Mouse (Mus musculus): ENCODE data around the gene Bbs9. TPM values are rescaled to one million over a fixed set of nuclear protein-coding genes. Genes with fewer than 3 reads are reported as not detected.

Bbs9 gene
- polyA plus RNA-seq, 1 experiment: 3.3 TPM

- no peaks in the 10 kb centered on the region for H3K27me3 ChIP-seq (ENCODE audit: control insufficient read depth, insufficient read depth, insufficient read length)
Observed at GRCm38 (mm10) chr9:22497021-22497767, 21.7 kb downstream of the Bbs9 start.

GRCm38 (mm10) chr9:22502972-22503371, 27.5 kb downstream of the Bbs9 start:
- H3K36me3 ChIP-seq (ENCODE audit: control insufficient read depth, insufficient read depth): no peaks in the 10 kb centered on the region
- TF ChIP-seq USF1 (IDR thresholded peaks at IDR 0.05; ENCODE audit: low read depth) (no peak), MYOG (IDR thresholded peaks at IDR 0.05; ENCODE audit: control insufficient read depth, extremely low read depth, insufficient read length) (no peak), CEBPB (IDR thresholded peaks at IDR 0.05; ENCODE audit: low read depth) (no peak), MYOD1 (IDR thresholded peaks at IDR 0.05; ENCODE audit: control insufficient read depth, insufficient read length, low read depth) (no peak), FOSL1 (IDR thresholded peaks at IDR 0.05; ENCODE audit: insufficient read depth, low read length, poor library complexity, severe bottlenecking) (no peak), MAX (IDR thresholded peaks at IDR 0.05) (no peak), CTCF (IDR thresholded peaks at IDR 0.05; ENCODE audit: control insufficient read depth, insufficient read depth, insufficient read length) (no peak)
- H3ac ChIP-seq (ENCODE audit: control insufficient read depth, insufficient read length, low read depth): no peak overlapping the region
- H3K4me3 ChIP-seq (ENCODE audit: insufficient read depth, poor library complexity, severe bottlenecking): no peak overlapping the region
- no peaks in the 10 kb centered on the region for H3K27me3 ChIP-seq (ENCODE audit: control insufficient read depth, insufficient read depth, insufficient read length)
- H3K79me3 ChIP-seq (ENCODE audit: low read depth): no peaks in the 10 kb centered on the region
- H3K79me2 ChIP-seq (ENCODE audit: control insufficient read depth, insufficient read depth): no peaks in the 10 kb centered on the region

More at GRCm38 (mm10) chr9:22497021-22497767, 21.7 kb downstream of the Bbs9 start:
- Histone ChIP-seq H3ac (ENCODE audit: control insufficient read depth, insufficient read length, low read depth) (no peak overlapping the region), H3K36me3 (ENCODE audit: control insufficient read depth, insufficient read depth) (no peaks in the 10 kb centered on the region), H3K79me3 (ENCODE audit: low read depth) (no peaks in the 10 kb centered on the region), H3K79me2 (ENCODE audit: control insufficient read depth, insufficient read depth) (no peaks in the 10 kb centered on the region), H3K4me3 (ENCODE audit: insufficient read depth, poor library complexity, severe bottlenecking) (no peak overlapping the region)
- TF ChIP-seq CEBPB (IDR thresholded peaks at IDR 0.05; ENCODE audit: low read depth) (no peak), MYOD1 (IDR thresholded peaks at IDR 0.05; ENCODE audit: control insufficient read depth, insufficient read length, low read depth) (no peak), MAX (IDR thresholded peaks at IDR 0.05) (no peak), CTCF (IDR thresholded peaks at IDR 0.05; ENCODE audit: control insufficient read depth, insufficient read depth, insufficient read length) (no peak), USF1 (IDR thresholded peaks at IDR 0.05; ENCODE audit: low read depth) (no peak), MYOG (IDR thresholded peaks at IDR 0.05; ENCODE audit: control insufficient read depth, extremely low read depth, insufficient read length) (no peak), FOSL1 (IDR thresholded peaks at IDR 0.05; ENCODE audit: insufficient read depth, low read length, poor library complexity, severe bottlenecking) (no peak)

- no peak overlapping the region for H3K4me3 ChIP-seq (ENCODE audit: insufficient read depth, poor library complexity, severe bottlenecking)
- H3K79me2 ChIP-seq (ENCODE audit: control insufficient read depth, insufficient read depth): no peaks in the 10 kb centered on the region
- no peaks in the 10 kb centered on the region for H3K79me3 ChIP-seq (ENCODE audit: low read depth)
- no peak overlapping the region for H3ac ChIP-seq (ENCODE audit: control insufficient read depth, insufficient read length, low read depth)
- H3K27me3 ChIP-seq (ENCODE audit: control insufficient read depth, insufficient read depth, insufficient read length): no peaks in the 10 kb centered on the region
- TF ChIP-seq MYOD1 (IDR thresholded peaks at IDR 0.05; ENCODE audit: control insufficient read depth, insufficient read length, low read depth) (no peak), USF1 (IDR thresholded peaks at IDR 0.05; ENCODE audit: low read depth) (no peak), FOSL1 (IDR thresholded peaks at IDR 0.05; ENCODE audit: insufficient read depth, low read length, poor library complexity, severe bottlenecking) (no peak), CTCF (IDR thresholded peaks at IDR 0.05; ENCODE audit: control insufficient read depth, insufficient read depth, insufficient read length) (no peak), CEBPB (IDR thresholded peaks at IDR 0.05; ENCODE audit: low read depth) (no peak)
- no peaks in the 10 kb centered on the region for H3K36me3 ChIP-seq (ENCODE audit: control insufficient read depth, insufficient read depth)
Observed at GRCm38 (mm10) chr9:22503581-22503980, 28.1 kb downstream of the Bbs9 start.

DNA sequence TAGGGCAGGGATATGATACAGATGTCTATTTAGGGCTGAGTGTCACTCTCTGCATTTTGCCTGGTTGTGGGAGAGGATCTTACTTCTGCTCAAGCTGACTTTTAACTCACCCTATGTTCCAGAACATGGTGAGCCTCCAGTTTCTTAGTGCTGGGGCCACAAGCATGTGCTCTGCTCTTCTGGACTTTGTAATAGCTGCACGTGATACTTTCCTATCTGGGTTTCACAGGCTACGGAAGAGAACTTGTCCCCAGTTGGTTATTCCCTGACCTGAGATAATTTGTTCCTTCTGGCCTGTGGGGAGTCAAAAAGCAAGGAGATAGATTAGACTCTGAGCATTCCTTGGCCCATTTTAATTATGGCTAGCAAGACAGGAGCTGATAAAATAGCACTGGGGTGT, 30.1 kb downstream of the Bbs9 start:
- Histone ChIP-seq H3K79me3 (ENCODE audit: low read depth) (no peaks in the 10 kb centered on the region), H3K79me2 (ENCODE audit: control insufficient read depth, insufficient read depth) (no peaks in the 10 kb centered on the region), H3ac (ENCODE audit: control insufficient read depth, insufficient read length, low read depth) (no peak overlapping the region), H3K4me3 (ENCODE audit: insufficient read depth, poor library complexity, severe bottlenecking) (no peak overlapping the region), H3K36me3 (ENCODE audit: control insufficient read depth, insufficient read depth) (no peaks in the 10 kb centered on the region), H3K27me3 (ENCODE audit: control insufficient read depth, insufficient read depth, insufficient read length) (no peaks in the 10 kb centered on the region)
- TF ChIP-seq MYOG (IDR thresholded peaks at IDR 0.05; ENCODE audit: control insufficient read depth, extremely low read depth, insufficient read length): no peak
- no peak for TF ChIP-seq FOSL1 (IDR thresholded peaks at IDR 0.05; ENCODE audit: insufficient read depth, low read length, poor library complexity, severe bottlenecking)
- no peak for TF ChIP-seq USF1 (IDR thresholded peaks at IDR 0.05; ENCODE audit: low read depth)

GRCm38 (mm10) chr9:22515076-22515475, 39.6 kb downstream of the Bbs9 start:
- no peaks in the 10 kb centered on the region for H3K79me2 ChIP-seq (ENCODE audit: control insufficient read depth, insufficient read depth)
- H3K4me3 ChIP-seq (ENCODE audit: insufficient read depth, poor library complexity, severe bottlenecking): no peak overlapping the region
- H3K36me3 ChIP-seq (ENCODE audit: control insufficient read depth, insufficient read depth): no peaks in the 10 kb centered on the region
- no peaks in the 10 kb centered on the region for H3K79me3 ChIP-seq (ENCODE audit: low read depth)
- no peaks in the 10 kb centered on the region for H3K27me3 ChIP-seq (ENCODE audit: control insufficient read depth, insufficient read depth, insufficient read length)
- TF ChIP-seq MYOD1 (IDR thresholded peaks at IDR 0.05; ENCODE audit: control insufficient read depth, insufficient read length, low read depth): no peak
- TF ChIP-seq MYOG (IDR thresholded peaks at IDR 0.05; ENCODE audit: control insufficient read depth, extremely low read depth, insufficient read length): no peak
- no peak for TF ChIP-seq FOSL1 (IDR thresholded peaks at IDR 0.05; ENCODE audit: insufficient read depth, low read length, poor library complexity, severe bottlenecking)
- no peak for TF ChIP-seq CTCF (IDR thresholded peaks at IDR 0.05; ENCODE audit: control insufficient read depth, insufficient read depth, insufficient read length)
- H3ac ChIP-seq (ENCODE audit: control insufficient read depth, insufficient read length, low read depth): no peak overlapping the region
